Mouse (Mus musculus): ENCODE measurements around the gene Gm21119.
"Not testable (repeated sequence)": the region's sequence is repeated elsewhere in the genome, so short reads cannot be mapped to it uniquely, and the experiment has no call there.

DNA sequence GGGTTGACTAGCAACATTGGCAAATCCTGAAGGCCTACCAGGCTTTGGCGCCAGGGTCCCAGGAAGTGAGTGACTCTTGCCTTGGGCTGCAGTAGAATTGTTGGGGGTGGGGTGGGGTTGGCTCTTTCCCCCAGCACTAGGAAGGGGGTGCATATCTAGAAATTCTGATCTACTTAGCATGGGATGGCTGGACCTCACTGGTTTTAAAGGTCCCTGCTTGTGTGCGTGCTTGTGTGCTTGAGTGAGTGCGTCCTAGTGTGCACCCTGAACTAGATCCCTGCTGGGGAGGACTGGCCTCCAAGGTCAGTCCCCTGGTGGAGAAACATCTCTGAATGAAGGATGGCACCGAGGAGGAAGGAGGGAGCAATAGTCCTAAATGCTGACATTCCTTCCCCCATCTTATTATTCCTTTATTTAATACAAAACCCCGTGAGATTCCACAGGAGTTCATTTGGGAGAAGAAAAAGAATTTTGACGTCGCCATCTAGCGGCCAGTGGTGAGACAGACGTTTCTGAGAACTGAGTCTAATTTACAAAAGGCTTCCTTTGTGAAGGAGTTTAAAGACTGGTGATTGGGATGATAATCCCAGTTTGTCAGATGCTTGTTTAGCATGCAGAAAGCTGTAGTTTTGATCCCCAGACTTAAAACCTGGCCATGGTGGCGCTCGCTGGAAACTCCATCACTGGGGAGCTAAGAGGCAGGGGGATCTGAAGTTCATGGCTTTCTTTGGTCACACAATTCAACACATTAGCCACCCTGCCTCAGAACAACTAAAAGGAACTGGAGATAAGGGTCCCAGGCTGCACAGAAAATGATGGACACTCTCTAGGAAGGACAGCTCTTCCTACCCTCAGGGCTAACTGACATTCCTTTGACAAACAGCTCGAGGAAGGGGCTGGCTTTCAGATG, 26.2 kb upstream of the Gm21119 start:
- TF ChIP-seq CTCF (conservative IDR thresholded peaks at IDR 0.05; ENCODE audit: insufficient read depth, insufficient read length, low read depth, low read length); POLR2A (IDR thresholded peaks at IDR 0.05; ENCODE audit: low read depth, low read length): not testable (repeated sequence)

All from kidney, adult 2 months (tissue).